Mouse (Mus musculus): ENCODE data around the gene Stard3. TPM values are rescaled to one million over a fixed set of nuclear protein-coding genes. Genes with fewer than 3 reads are reported as not detected.

Gene Stard3
- polyA plus RNA-seq, 1 experiment from 2014 or later, result 37.2 TPM

Other genes with a start within 250 kb of the Stard3 start
- gene Fbxl20, start 208.0 kb upstream of the Stard3 start, polyA plus RNA-seq (2015; fragmentation: Nextera tagmentation; extraction: Ambion mirVana), result 10.8 and 17.2 TPM in 2 replicates
- 38.1 and 38.5 TPM in 2 replicates for gene Med1, start 165.1 kb upstream of the Stard3 start, polyA plus RNA-seq (2015; fragmentation: Nextera tagmentation; extraction: Ambion mirVana)
- 5.8 and 6.3 TPM in 2 replicates for gene Cdk12, start 155.3 kb upstream of the Stard3 start, polyA plus RNA-seq (2015; fragmentation: Nextera tagmentation; extraction: Ambion mirVana)
- 0.04 TPM in 1 of 2 replicates, not detected in the other for gene Neurod2, start 28.7 kb upstream of the Stard3 start, polyA plus RNA-seq (2015; fragmentation: Nextera tagmentation; extraction: Ambion mirVana)
- gene Ppp1r1b, start 10.0 kb upstream of the Stard3 start, polyA plus RNA-seq (2015; fragmentation: Nextera tagmentation; extraction: Ambion mirVana), result 40.5 and 51.7 TPM in 2 replicates
- gene Tcap, start 25.4 kb downstream of the Stard3 start, polyA plus RNA-seq (2015; fragmentation: Nextera tagmentation; extraction: Ambion mirVana), result 159 and 184 TPM in 2 replicates
- gene Pnmt, start 28.1 kb downstream of the Stard3 start, polyA plus RNA-seq (2015; fragmentation: Nextera tagmentation; extraction: Ambion mirVana), result 1.3 and 1.5 TPM in 2 replicates
- 19.0 and 19.1 TPM in 2 replicates for gene Pgap3, start 42.1 kb downstream of the Stard3 start, polyA plus RNA-seq (2015; fragmentation: Nextera tagmentation; extraction: Ambion mirVana)
- 48.1 and 49.0 TPM in 2 replicates for gene Erbb2, start 54.1 kb downstream of the Stard3 start, polyA plus RNA-seq (2015; fragmentation: Nextera tagmentation; extraction: Ambion mirVana)
- gene Mien1, start 80.6 kb downstream of the Stard3 start, polyA plus RNA-seq (2015; fragmentation: Nextera tagmentation; extraction: Ambion mirVana), result 93.8 and 113 TPM in 2 replicates
- gene Grb7, start 88.0 kb downstream of the Stard3 start, polyA plus RNA-seq (2015; fragmentation: Nextera tagmentation; extraction: Ambion mirVana), result 2.2 and 2.9 TPM in 2 replicates
- 0.13 TPM in 1 of 2 replicates, not detected in the other for gene Ikzf3, start 187.7 kb downstream of the Stard3 start, polyA plus RNA-seq (2015; fragmentation: Nextera tagmentation; extraction: Ambion mirVana)
- 0.15 and 0.34 TPM in 2 replicates for gene Zpbp2, start 192.7 kb downstream of the Stard3 start, polyA plus RNA-seq (2015; fragmentation: Nextera tagmentation; extraction: Ambion mirVana)
- 63.4 and 76.8 TPM in 2 replicates for gene Ormdl3, start 229.0 kb downstream of the Stard3 start, polyA plus RNA-seq (2015; fragmentation: Nextera tagmentation; extraction: Ambion mirVana)
- gene Lrrc3c, start 239.9 kb downstream of the Stard3 start, polyA plus RNA-seq (2015; fragmentation: Nextera tagmentation; extraction: Ambion mirVana), result not detected in 2 replicates